Mouse (Mus musculus) adrenal gland, adult 8-10 months (tissue): ENCODE data around the gene 0610030E20Rik. TPM values are rescaled to one million over a fixed set of nuclear protein-coding genes. Genes with fewer than 3 reads are reported as not detected.

Experiments
- DNase-seq: peaks from one replicate; pipeline ENCODE4 v3.0.0; 2022
- total RNA-seq, 4 experiments: library from RNA; stranded (reverse); gene quantifications; 2 replicates each; pipeline ENCODE4 v1.2.4; 2022

The 0610030E20Rik gene
- total RNA-seq, 4 experiments from 2014 or later = 23.9 to 36.8 (median 29.1) TPM

DNA sequence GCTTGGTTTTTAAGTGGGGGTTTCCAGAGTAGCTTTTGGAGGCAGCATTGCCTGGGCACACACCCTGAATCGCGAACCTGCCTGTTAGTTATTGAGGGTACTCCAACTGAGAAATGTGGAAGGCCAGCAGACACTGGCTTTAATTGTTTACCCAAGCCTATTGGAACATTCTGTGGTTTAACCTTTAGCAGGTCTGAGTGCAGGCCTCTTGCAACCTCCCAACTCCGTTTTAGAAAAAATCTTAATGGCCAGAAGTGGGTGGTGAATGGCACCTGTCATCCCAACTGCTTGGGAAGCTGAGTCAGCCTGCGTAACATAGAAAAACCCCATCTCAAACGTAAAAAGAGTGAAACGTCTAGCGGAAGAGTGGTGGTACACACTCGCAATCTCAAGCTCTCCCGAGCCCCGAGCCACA is 49.7 kb downstream of the 0610030E20Rik start:
- no peak for DNase-seq

DNA sequence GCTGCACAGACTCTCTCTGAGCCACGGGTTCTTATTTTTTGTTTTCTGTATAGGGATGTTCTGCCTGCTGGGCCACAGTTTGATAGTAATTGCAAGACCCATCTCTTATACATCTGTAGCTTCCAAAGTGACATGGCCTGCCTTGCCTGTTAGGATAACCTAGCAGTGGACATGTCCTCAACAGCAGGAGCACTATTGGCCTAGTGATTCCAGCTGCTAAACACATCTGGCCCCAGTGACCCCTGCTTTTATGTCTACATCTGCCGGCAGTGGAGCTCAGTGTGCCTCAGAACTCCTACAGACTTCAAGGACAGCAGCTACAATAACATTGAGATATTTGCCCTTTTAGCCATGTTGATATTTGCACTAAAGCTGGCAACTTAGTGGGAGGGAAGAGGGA is 52.9 kb downstream of the 0610030E20Rik start:
- no peak for DNase-seq

DNA sequence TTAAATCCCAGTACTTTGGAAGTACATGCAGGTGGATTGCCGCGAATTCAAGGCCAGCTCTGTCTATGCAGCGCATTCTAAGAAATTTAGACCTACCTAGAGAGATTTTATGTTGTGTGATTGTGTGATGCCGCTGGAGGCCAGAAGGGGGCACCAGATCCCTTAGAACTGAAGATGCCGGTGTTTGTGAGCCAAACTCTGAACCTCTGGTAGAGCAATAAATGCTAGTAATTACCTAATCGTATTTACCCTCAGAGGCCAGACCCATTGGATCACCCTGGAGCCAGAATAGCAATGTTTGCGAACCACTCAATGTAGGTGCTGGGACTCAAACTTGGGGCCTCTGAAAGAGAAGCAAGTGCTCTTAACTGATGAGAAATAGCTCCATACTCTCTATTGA is 54.8 kb downstream of the 0610030E20Rik start:
- peak; percentile 58 for DNase-seq

Other genes with a start within 250 kb of the 0610030E20Rik start
- gene St3gal5, start 249.7 kb upstream of the 0610030E20Rik start, total RNA-seq = 100 to 1,000 TPM; 106 to 366 (median 212) TPM
- gene Atoh8, start 111.7 kb upstream of the 0610030E20Rik start, total RNA-seq = 1 to 10 TPM; 1.8 to 3.9 (median 2.2) TPM
- gene Sftpb, start 42.7 kb upstream of the 0610030E20Rik start, total RNA-seq = not detected
- gene Usp39, start 2.1 kb upstream of the 0610030E20Rik start, total RNA-seq = 10 to 100 TPM; 31.1 to 39.0 (median 34.4) TPM
- gene Tmem150a, start 8.1 kb downstream of the 0610030E20Rik start, total RNA-seq = 10 to 100 TPM; 20.0 to 37.7 (median 28.2) TPM
- 100 to 1,000 TPM; 330 to 558 (median 451) TPM for gene Rnf181, start 19.6 kb downstream of the 0610030E20Rik start, total RNA-seq
- 10 to 100 TPM; 37.2 to 56.4 (median 40.4) TPM for gene Vamp5, start 33.2 kb downstream of the 0610030E20Rik start, total RNA-seq
- gene Vamp8, start 43.4 kb downstream of the 0610030E20Rik start, total RNA-seq = 100 to 1,000 TPM; 142 to 179 (median 157) TPM
- gene Ggcx, start 67.0 kb downstream of the 0610030E20Rik start, total RNA-seq = 10 to 100 TPM; 58.6 to 91.3 (median 75.3) TPM
- 100 to 1,000 TPM; 191 to 262 (median 238) TPM for gene Mat2a, start 92.2 kb downstream of the 0610030E20Rik start, total RNA-seq
- under 1 TPM; 0.43 to 0.52 (median 0.47) TPM for gene Sh2d6, start 174.4 kb downstream of the 0610030E20Rik start, total RNA-seq
- 100 to 1,000 TPM in 1 of 4 experiments, 10 to 100 TPM in 3; 49.1 to 110 (median 82.0) TPM for gene Capg, start 197.1 kb downstream of the 0610030E20Rik start, total RNA-seq